Mouse (Mus musculus): ENCODE results near the gene Slc46a1. TPM values are rescaled to one million over a fixed set of nuclear protein-coding genes. Genes with fewer than 3 reads are reported as not detected.

The Slc46a1 gene
- polyA plus RNA-seq, 1 experiment = 11.2 TPM

DNA sequence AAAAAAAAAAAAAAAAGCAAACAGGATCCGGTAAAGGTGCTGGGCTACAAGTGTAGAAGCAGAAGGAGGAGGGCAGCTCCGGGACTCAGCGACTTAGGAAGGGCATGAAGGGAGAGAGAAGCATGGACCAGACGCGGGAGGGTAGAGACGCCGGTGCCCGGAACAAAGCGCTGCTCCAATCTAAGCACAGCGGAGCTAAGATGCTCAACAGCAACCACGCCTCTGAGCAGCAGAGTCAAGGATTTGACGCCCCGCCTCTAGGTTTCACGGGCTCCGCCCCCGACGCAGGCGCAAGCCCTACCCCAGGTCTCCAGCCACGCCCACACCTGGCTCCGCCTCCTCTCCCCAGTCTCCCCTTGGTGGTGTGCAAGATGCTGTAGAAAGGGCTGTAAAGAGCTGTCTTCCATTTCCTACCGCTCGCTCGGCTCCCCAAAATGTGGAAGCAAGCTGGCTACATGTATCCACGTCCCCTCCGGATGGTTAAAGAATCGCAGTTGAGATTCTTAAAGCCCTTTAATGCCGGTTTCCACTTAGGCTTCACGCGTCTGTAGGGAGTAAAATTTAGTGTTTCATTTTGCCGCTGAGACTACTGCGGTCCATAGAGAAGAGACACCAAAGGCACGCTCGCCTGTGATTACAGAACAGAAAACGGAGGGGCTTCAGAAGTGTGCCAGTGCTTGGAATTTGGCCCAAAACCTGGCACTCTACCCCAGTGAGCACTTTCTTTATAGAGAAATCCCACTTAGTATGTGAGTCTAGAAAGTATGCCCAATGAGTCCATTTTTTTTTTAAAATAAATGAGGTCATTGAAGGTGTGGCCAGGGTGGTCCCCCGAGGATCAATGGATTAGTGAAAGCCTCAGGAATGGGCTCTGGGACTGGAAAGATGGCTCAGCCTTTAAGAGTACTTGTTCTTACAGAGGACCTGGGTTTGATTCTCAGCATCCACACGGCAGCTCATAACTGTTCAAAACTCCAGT lies 32.3 kb downstream of the Slc46a1 start, which contains the start of gene Sarm1:
TSS of gene Sarm1 (minus strand) at position 211 of the 979 bp plus-strand sequence.
- TF ChIP-seq CTCF (IDR thresholded peaks at IDR 0.05; ENCODE audit: borderline replicate concordance, control insufficient read depth, extremely low read depth, insufficient read depth, low read length, poor library complexity) (no peak), POLR2A (IDR thresholded peaks at IDR 0.05; ENCODE audit: control insufficient read depth, extremely low read depth, insufficient read depth, low read length, poor library complexity) (peak; percentile 19; the same call in 1 of the 2 replicates)
- H3K36me3 ChIP-seq (ENCODE audit: control insufficient read depth, insufficient read depth, low read length) = no peaks in the 10 kb centered on the region
- peak within 1 kb of the TSS; percentile 43 for H3K4me3 ChIP-seq (ENCODE audit: control insufficient read depth, insufficient read depth, low read length)
- no peak within 1 kb of the TSS for H3K27ac ChIP-seq (ENCODE audit: control insufficient read depth, insufficient read depth, low read length)
- 3% methylated on average over 36 of the region's 36 CpGs for WGBS
- peaks cover 15% of the 10 kb centered on the region for H3K4me1 ChIP-seq (replicated peaks; ENCODE audit: control insufficient read depth, insufficient read depth, low read length)
- peaks cover 6% of the 10 kb centered on the region for H3K27me3 ChIP-seq (ENCODE audit: control insufficient read depth, insufficient read depth, low read length)
- peak; percentile 99 for DNase-seq

DNA sequence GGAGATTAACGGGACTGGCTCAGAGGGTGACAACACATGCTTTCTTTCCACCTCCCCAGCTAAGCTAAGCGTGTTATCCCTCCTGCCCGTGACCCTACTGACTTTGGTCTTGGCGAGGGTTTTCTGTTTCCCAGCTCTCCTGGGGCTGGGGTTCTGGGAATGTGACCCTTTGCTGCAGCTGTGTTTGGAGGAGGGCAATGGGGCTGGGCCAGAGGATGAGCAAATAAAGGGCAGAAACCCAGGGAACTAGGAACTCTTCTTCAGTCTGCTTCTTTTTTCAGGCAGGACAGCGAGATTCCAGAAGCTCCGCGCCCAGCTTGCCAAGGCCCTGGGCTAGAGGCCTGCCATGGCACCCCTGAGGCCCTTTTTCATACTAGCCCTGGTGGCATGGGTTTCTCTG lies 33.5 kb downstream of the Slc46a1 start, which contains the start of gene Vtn:
TSS of gene Vtn (plus strand) at position 88 of the 400 bp plus-strand sequence.
- TF ChIP-seq CTCF (IDR thresholded peaks at IDR 0.05; ENCODE audit: borderline replicate concordance, control insufficient read depth, extremely low read depth, insufficient read depth, low read length, poor library complexity) = no peak
- no peak for TF ChIP-seq POLR2A (IDR thresholded peaks at IDR 0.05; ENCODE audit: control insufficient read depth, extremely low read depth, insufficient read depth, low read length, poor library complexity)
- peaks cover 6% of the 10 kb centered on the region for H3K27me3 ChIP-seq (ENCODE audit: control insufficient read depth, insufficient read depth, low read length)
- no peak for DNase-seq
- H3K27ac ChIP-seq (ENCODE audit: control insufficient read depth, insufficient read depth, low read length) = no peak within 1 kb of the TSS
- no peaks in the 10 kb centered on the region for H3K36me3 ChIP-seq (ENCODE audit: control insufficient read depth, insufficient read depth, low read length)
- 81% methylated on average over 7 of the region's 7 CpGs for WGBS
- H3K4me1 ChIP-seq (replicated peaks; ENCODE audit: control insufficient read depth, insufficient read depth, low read length) = peaks cover 15% of the 10 kb centered on the region
- peak within 1 kb of the TSS; percentile 41 for H3K4me3 ChIP-seq (ENCODE audit: control insufficient read depth, insufficient read depth, low read length)

DNA sequence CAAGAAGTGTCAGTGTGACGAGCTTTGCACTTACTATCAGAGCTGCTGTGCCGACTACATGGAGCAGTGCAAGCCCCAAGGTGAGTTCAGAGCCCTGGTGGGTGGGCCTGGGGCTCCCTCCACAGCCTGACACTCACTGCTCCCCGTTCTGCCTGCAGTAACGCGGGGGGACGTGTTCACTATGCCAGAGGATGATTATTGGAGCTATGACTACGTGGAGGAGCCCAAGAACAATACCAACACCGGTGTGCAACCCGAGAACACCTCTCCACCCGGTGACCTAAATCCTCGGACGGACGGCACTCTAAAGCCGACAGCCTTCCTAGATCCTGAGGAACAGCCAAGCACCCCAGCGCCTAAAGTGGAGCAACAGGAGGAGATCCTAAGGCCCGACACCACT lies 34.0 kb downstream of the Slc46a1 start:
- no peak for DNase-seq
- Histone ChIP-seq H3K27ac (ENCODE audit: control insufficient read depth, insufficient read depth, low read length) (no peak overlapping the region), H3K4me3 (ENCODE audit: control insufficient read depth, insufficient read depth, low read length) (no peak overlapping the region), H3K27me3 (ENCODE audit: control insufficient read depth, insufficient read depth, low read length) (peaks cover 6% of the 10 kb centered on the region), H3K4me1 (replicated peaks; ENCODE audit: control insufficient read depth, insufficient read depth, low read length) (peaks cover 15% of the 10 kb centered on the region), H3K36me3 (ENCODE audit: control insufficient read depth, insufficient read depth, low read length) (no peaks in the 10 kb centered on the region)
- no peak for TF ChIP-seq CTCF (IDR thresholded peaks at IDR 0.05; ENCODE audit: borderline replicate concordance, control insufficient read depth, extremely low read depth, insufficient read depth, low read length, poor library complexity)
- no peak for TF ChIP-seq POLR2A (IDR thresholded peaks at IDR 0.05; ENCODE audit: control insufficient read depth, extremely low read depth, insufficient read depth, low read length, poor library complexity)
- 60% methylated on average over 16 of the region's 16 CpGs for WGBS

DNA sequence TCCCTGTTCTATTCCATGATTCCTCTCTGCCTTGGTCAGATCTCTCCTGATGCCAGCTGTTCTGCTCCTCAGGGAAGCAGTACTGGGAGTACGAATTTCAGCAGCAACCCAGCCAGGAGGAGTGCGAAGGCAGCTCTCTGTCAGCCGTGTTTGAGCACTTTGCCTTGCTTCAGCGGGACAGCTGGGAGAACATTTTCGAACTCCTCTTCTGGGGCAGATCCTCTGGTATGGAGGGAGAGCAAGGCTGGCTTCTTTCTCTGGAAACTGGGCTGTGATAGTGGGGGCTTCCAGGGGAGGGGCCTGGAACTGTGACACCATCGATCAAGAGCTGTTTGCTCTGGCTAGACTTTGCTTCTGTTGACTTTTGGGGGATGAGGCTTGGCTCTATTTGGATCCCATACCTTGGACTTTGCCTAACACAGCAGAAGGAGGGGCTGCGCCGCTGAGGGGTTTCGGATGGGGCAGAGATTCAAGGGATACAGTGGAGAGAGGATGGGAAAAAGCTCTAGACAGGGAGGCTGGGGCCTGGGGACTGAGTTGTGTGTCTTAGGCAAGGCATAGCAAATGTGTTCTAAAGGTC lies 35.2 kb downstream of the Slc46a1 start:
- H3K27me3 ChIP-seq (ENCODE audit: control insufficient read depth, insufficient read depth, low read length) = peaks cover 6% of the 10 kb centered on the region
- no peak for DNase-seq
- 81% methylated on average over 9 of the region's 9 CpGs for WGBS

DNA sequence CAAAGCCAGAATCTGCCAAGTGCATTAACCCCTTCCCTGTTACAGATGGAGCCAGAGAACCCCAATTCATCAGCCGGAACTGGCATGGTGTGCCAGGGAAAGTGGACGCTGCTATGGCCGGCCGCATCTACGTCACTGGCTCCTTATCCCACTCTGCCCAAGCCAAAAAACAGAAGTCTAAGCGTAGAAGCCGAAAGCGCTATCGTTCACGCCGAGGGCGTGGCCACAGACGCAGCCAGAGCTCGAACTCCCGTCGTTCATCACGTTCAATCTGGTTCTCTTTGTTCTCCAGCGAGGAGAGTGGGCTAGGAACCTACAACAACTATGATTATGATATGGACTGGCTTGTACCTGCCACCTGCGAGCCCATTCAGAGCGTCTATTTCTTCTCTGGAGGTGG lies 36.0 kb downstream of the Slc46a1 start:
- Histone ChIP-seq H3K27ac (ENCODE audit: control insufficient read depth, insufficient read depth, low read length) (no peak overlapping the region), H3K36me3 (ENCODE audit: control insufficient read depth, insufficient read depth, low read length) (no peaks in the 10 kb centered on the region; the same call in 1 of the 2 replicates), H3K27me3 (ENCODE audit: control insufficient read depth, insufficient read depth, low read length) (peaks cover 6% of the 10 kb centered on the region), H3K4me3 (ENCODE audit: control insufficient read depth, insufficient read depth, low read length) (no peak overlapping the region), H3K4me1 (replicated peaks; ENCODE audit: control insufficient read depth, insufficient read depth, low read length) (peaks cover 15% of the 10 kb centered on the region)
- 82% methylated on average over 20 of the region's 20 CpGs for WGBS
- TF ChIP-seq CTCF (IDR thresholded peaks at IDR 0.05; ENCODE audit: borderline replicate concordance, control insufficient read depth, extremely low read depth, insufficient read depth, low read length, poor library complexity) (no peak), POLR2A (IDR thresholded peaks at IDR 0.05; ENCODE audit: control insufficient read depth, extremely low read depth, insufficient read depth, low read length, poor library complexity) (no peak)
- no peak for DNase-seq

More for the DNA sequence above, 35.2 kb downstream of the Slc46a1 start:
- Histone ChIP-seq H3K4me3 (ENCODE audit: control insufficient read depth, insufficient read depth, low read length) (no peak overlapping the region), H3K36me3 (ENCODE audit: control insufficient read depth, insufficient read depth, low read length) (no peaks in the 10 kb centered on the region), H3K27ac (ENCODE audit: control insufficient read depth, insufficient read depth, low read length) (no peak overlapping the region), H3K4me1 (replicated peaks; ENCODE audit: control insufficient read depth, insufficient read depth, low read length) (peaks cover 15% of the 10 kb centered on the region)
- TF ChIP-seq POLR2A (IDR thresholded peaks at IDR 0.05; ENCODE audit: control insufficient read depth, extremely low read depth, insufficient read depth, low read length, poor library complexity) = no peak
- TF ChIP-seq CTCF (IDR thresholded peaks at IDR 0.05; ENCODE audit: borderline replicate concordance, control insufficient read depth, extremely low read depth, insufficient read depth, low read length, poor library complexity) = no peak

DNA sequence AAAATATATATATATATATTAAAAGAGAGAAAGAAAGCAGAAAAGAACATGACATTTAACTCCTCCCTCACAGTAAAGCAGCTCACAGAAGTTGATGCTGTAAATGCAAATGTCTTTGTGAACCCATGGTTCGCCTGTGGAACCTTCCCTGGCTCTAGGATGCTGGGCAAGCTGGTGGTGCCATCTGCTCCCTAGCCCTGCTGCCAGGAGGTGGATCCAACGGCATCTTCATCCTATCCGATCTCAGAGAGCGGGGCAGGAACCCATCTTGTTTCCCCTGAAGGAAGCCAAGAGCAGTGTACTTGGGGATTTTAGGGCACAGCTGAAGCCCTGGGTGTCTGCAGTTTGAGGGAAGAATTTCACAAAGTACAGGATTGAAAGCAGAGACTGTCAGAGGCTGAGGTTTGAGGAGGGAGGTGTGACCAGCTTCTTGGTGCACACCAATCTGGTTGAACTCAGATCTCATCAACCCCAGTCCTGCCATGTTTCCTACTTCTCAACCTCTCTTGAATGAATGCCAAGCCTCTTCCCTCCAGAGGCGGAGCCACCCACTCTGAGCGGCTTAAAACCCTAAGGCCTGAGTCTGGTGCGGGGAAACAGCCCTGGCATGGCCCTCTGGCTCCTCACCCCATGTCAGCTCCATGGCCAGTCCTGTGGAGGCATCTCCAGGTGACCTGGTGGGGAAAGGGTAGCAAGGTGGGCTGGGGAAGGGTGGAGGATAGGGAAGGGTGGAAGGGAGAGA lies 37.6 kb downstream of the Slc46a1 start, which contains the start of gene Sebox:
TSS of gene Sebox (plus strand) at position 539 of the 742 bp plus-strand sequence.
- Histone ChIP-seq H3K4me1 (replicated peaks; ENCODE audit: control insufficient read depth, insufficient read depth, low read length) (peaks cover 3% of the 10 kb centered on the region; the same call in 1 of the 2 replicates), H3K27me3 (ENCODE audit: control insufficient read depth, insufficient read depth, low read length) (no peaks in the 10 kb centered on the region; the same call in 1 of the 2 replicates), H3K27ac (ENCODE audit: control insufficient read depth, insufficient read depth, low read length) (no peak within 1 kb of the TSS), H3K4me3 (ENCODE audit: control insufficient read depth, insufficient read depth, low read length) (no peak within 1 kb of the TSS), H3K36me3 (ENCODE audit: control insufficient read depth, insufficient read depth, low read length) (peaks cover 1% of the 10 kb centered on the region)
- no peak for DNase-seq
- WGBS = 64% methylated on average over 7 of the region's 7 CpGs
- TF ChIP-seq CTCF (IDR thresholded peaks at IDR 0.05; ENCODE audit: borderline replicate concordance, control insufficient read depth, extremely low read depth, insufficient read depth, low read length, poor library complexity) (no peak), POLR2A (IDR thresholded peaks at IDR 0.05; ENCODE audit: control insufficient read depth, extremely low read depth, insufficient read depth, low read length, poor library complexity) (no peak)
